Mouse (Mus musculus) E14TG2a.4 (cell line): Measurements from ENCODE around the gene Flrt3.

Experiments used
- H3K27me3 ChIP-seq: 2 replicates; pipeline ENCODE4 v1.6.1; 2014; ENCODE audit warnings: low read length, control low read depth; ENCODE audit not compliant: insufficient read depth
- H3K36me3 ChIP-seq: 2 replicates; pipeline ENCODE4 v1.6.1; 2014; ENCODE audit warnings: low read length, control low read depth; ENCODE audit not compliant: insufficient read depth
- H3K4me1 ChIP-seq: replicated peaks from 2 replicates; pipeline ENCODE4 v1.6.1; 2014; ENCODE audit warnings: low read depth, low read length, control low read depth
- H3K4me3 ChIP-seq: replicated peaks from 2 replicates; pipeline ENCODE4 v1.5.1; 2014; ENCODE audit warnings: mild to moderate bottlenecking, low read length
- H3K9me3 ChIP-seq: 2 replicates; pipeline ENCODE4 v1.6.1; 2014; ENCODE audit warnings: low read length, control low read depth
- CTCF ChIP-seq: conservative IDR thresholded peaks from 2 replicates; pipeline ENCODE4 v1.5.1; 2014; ENCODE audit warnings: low read length
- NANOG ChIP-seq: IDR thresholded peaks from 2 replicates; pipeline ENCODE4 v1.6.1; 2014; ENCODE audit warnings: borderline replicate concordance, low read length, mixed read lengths
- POU5F1 ChIP-seq: IDR thresholded peaks from 2 replicates; pipeline ENCODE4 v1.6.1; 2014; ENCODE audit warnings: low read length, borderline replicate concordance

The Flrt3 gene

GRCm38 (mm10) chr2:140691403-140691802, 20.1 kb upstream of the Flrt3 start:
- no peaks in the 10 kb centered on the region for H3K9me3 ChIP-seq
- H3K4me1 ChIP-seq, result no peaks in the 10 kb centered on the region
- peaks cover 7% of the 10 kb centered on the region; the same call in 1 of the 2 replicates for H3K27me3 ChIP-seq
- no peaks in the 10 kb centered on the region for H3K36me3 ChIP-seq
- no peak for TF ChIP-seq CTCF
- TF ChIP-seq NANOG, result no peak
- no peak for TF ChIP-seq POU5F1
- no peak overlapping the region for H3K4me3 ChIP-seq

- Histone ChIP-seq H3K36me3 (no peaks in the 10 kb centered on the region), H3K4me3 (no peak overlapping the region), H3K27me3 (peaks cover 9% of the 10 kb centered on the region; the same call in 1 of the 2 replicates), H3K9me3 (no peaks in the 10 kb centered on the region), H3K4me1 (no peaks in the 10 kb centered on the region)
- no peak for TF ChIP-seq POU5F1
- no peak for TF ChIP-seq CTCF
- TF ChIP-seq NANOG, result no peak
Measured at GRCm38 (mm10) chr2:140690906-140691305, 19.6 kb upstream of the Flrt3 start.

GRCm38 (mm10) chr2:140676728-140677127, 5.5 kb upstream of the Flrt3 start:
- no peak for TF ChIP-seq CTCF
- TF ChIP-seq POU5F1, result peak; percentile 34; the same call in 1 of the 2 replicates
- TF ChIP-seq NANOG, result peak; percentile 57; the same call in 1 of the 2 replicates

GRCm38 (mm10) chr2:140673466-140673865, 2.2 kb upstream of the Flrt3 start:
- TF ChIP-seq POU5F1, result no peak
- no peak for TF ChIP-seq CTCF
- TF ChIP-seq NANOG, result no peak
- H3K4me1 ChIP-seq, result peaks cover 51% of the 10 kb centered on the region

More at GRCm38 (mm10) chr2:140676728-140677127, 5.5 kb upstream of the Flrt3 start:
- no peak overlapping the region for H3K4me3 ChIP-seq
- H3K4me1 ChIP-seq, result peaks cover 37% of the 10 kb centered on the region
- H3K27me3 ChIP-seq, result peaks cover 30% of the 10 kb centered on the region
- no peaks in the 10 kb centered on the region for H3K36me3 ChIP-seq
- no peaks in the 10 kb centered on the region for H3K9me3 ChIP-seq

GRCm38 (mm10) chr2:140670457-140670856, 812 bp downstream of the Flrt3 start:
- Histone ChIP-seq H3K36me3 (no peaks in the 10 kb centered on the region), H3K27me3 (peaks cover 36% of the 10 kb centered on the region), H3K4me3 (peak overlapping the region; percentile 74), H3K4me1 (peaks cover 46% of the 10 kb centered on the region), H3K9me3 (no peaks in the 10 kb centered on the region)
- TF ChIP-seq POU5F1, result no peak
- no peak for TF ChIP-seq CTCF

More at GRCm38 (mm10) chr2:140673466-140673865, 2.2 kb upstream of the Flrt3 start:
- Histone ChIP-seq H3K4me3 (no peak overlapping the region), H3K36me3 (no peaks in the 10 kb centered on the region), H3K27me3 (peaks cover 40% of the 10 kb centered on the region), H3K9me3 (no peaks in the 10 kb centered on the region)

- no peaks in the 10 kb centered on the region for H3K9me3 ChIP-seq
- H3K4me3 ChIP-seq, result no peak overlapping the region
- TF ChIP-seq CTCF (no peak), NANOG (no peak)
- H3K36me3 ChIP-seq, result no peaks in the 10 kb centered on the region
- H3K27me3 ChIP-seq, result peaks cover 29% of the 10 kb centered on the region
- peaks cover 43% of the 10 kb centered on the region for H3K4me1 ChIP-seq
Measured at GRCm38 (mm10) chr2:140669786-140670185, 1.5 kb downstream of the Flrt3 start.

GRCm38 (mm10) chr2:140669081-140669480, 2.2 kb downstream of the Flrt3 start:
- Histone ChIP-seq H3K36me3 (no peaks in the 10 kb centered on the region), H3K4me1 (peaks cover 43% of the 10 kb centered on the region), H3K4me3 (no peak overlapping the region), H3K9me3 (no peaks in the 10 kb centered on the region), H3K27me3 (peaks cover 24% of the 10 kb centered on the region)
- no peak for TF ChIP-seq POU5F1
- no peak for TF ChIP-seq NANOG
- TF ChIP-seq CTCF, result no peak

GRCm38 (mm10) chr2:140668311-140668710, 3.0 kb downstream of the Flrt3 start:
- H3K36me3 ChIP-seq, result no peaks in the 10 kb centered on the region
- H3K27me3 ChIP-seq, result peaks cover 16% of the 10 kb centered on the region
- H3K4me3 ChIP-seq, result no peak overlapping the region
- peaks cover 39% of the 10 kb centered on the region for H3K4me1 ChIP-seq
- TF ChIP-seq POU5F1, result no peak
- TF ChIP-seq NANOG, result no peak
- peak; percentile 15 for TF ChIP-seq CTCF
- H3K9me3 ChIP-seq, result no peaks in the 10 kb centered on the region
